Mouse (Mus musculus) forelimb bud, embryonic 11.5 days (tissue): ENCODE measurements at regions not wholly inside any gene's neighbourhood (a gene's known extent, or its start where the extent isn't known, plus 50 kb on each side); places are given as distances from the start of the nearest gene placed in this dataset.

Experiments used
- DNase-seq: peaks from one replicate; pipeline ENCODE4 v3.0.0-alpha.2; 2012; ENCODE audit warnings: low read depth, low spot score

DNA sequence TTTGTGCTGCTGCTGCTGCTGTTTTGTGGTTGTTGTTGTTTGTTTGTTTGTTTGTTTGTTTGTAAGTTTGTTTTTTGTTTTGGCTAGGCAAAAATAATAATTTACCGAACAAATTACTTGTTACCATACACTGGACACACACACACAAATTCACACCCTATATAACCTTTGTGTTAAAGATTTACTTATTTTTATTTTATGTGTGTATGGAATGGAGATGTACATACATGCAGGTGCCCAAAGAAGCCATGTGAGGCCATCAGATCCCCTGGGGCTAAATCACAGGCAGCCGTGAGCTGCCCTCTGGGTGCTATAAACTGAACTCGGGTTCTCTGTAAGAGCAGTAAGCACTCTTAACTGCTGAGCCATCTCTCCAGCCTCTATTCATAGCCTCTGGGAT, 56.0 kb downstream of the Pttg1 start:
- no peak for DNase-seq

DNA sequence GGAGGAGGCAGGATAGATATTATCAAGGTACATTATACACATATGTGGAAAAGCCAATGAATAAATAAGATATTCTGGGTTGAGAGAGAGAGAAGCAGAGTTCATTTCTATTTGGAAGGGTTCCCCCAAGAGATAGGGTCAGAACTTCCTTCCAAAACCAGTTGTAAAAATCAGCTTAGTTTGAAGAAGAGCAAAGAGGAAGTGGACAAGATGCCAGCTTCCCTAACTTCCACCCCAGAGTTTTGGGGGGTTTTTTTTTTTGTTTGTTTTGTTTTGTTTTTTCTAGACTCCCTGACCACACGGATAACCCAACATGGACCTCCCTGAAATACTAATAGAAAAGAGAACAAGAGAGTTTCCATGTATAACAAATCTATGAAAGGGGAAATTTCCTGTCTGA, 57.7 kb downstream of the Pttg1 start:
- DNase-seq, result no peak

DNA sequence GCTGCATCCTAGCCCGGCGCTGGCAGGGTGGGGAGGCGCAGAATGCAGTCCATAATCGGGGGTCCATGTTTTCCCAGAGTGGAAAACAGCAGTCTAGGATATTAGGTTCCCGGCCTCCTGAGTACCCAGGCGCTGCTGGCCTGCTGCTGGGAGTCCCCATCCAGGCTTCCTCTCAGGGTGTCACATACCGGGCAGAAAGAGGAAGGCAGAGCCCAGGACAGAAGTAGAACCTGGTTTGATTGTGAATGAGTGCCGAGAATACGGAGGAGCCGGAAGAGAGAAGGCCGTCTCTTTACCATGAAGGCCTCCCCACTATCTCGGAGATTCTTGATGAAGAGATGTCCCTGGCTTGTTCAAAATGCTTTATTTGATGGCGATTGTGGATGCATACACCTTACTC, 64.2 kb downstream of the Pttg1 start:
- DNase-seq, result no peak

DNA sequence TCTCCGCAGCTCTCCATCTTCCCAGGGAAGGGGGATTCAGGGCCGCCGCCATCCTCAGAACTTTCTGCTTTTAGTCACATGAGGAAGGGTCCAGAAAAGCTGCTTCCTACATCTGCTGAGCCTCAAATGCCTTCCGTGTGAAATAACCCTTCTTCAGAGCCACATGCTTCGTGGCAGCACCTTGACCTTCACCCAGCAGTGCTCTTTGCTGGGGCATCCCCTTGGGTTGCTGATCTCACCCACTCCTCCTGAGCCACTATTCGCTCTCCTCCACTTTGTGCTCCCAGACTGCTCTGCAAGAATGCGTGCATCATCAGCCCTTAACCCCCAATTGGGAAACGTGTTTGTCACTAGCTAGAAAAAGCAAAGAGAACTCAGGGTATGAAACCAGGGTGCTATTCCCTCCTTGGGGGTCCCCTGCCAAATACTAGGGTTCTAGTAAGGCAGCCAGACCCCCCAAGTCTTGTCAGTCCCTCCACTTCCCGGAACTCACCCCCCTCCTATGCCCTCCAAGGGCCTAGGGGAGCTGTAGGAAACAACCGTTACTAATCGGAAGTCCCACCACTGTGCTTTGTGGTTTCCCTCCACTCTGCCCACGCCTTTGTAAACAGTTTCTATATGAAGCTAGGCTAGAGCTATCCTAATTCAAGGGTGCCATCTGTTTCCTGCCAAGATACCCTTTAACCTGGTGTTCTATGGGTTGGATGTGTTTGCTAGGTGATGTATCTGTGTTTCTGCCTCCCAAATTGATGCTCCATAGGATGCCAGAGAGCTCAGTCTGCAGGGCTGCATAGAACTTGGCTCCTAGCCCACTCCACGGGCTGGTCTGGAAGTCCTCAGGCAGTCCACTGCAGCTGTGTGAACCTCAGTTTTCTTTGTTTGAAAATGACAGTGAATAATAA, 67.4 kb downstream of the Pttg1 start:
- DNase-seq, result no peak

DNA sequence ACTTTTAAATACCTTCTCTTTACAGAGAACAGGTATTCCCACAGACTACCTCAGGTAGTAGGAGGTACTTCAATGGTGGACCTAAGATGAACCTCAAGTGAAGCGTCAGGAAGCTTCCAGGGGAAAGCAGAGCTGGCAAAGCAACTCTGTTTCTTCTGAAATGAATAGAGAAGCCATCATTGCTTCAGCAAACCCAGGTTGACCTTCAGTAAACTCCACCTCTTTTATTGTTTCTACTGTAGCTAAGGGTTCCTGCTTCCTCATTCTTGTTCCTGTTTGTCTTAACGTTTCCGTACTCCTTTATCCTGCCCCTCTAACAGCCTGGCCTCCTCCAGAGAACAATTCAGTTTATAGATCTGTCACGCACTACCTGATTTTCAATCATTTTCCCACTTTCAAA, 72.4 kb downstream of the Pttg1 start:
- no peak for DNase-seq

DNA sequence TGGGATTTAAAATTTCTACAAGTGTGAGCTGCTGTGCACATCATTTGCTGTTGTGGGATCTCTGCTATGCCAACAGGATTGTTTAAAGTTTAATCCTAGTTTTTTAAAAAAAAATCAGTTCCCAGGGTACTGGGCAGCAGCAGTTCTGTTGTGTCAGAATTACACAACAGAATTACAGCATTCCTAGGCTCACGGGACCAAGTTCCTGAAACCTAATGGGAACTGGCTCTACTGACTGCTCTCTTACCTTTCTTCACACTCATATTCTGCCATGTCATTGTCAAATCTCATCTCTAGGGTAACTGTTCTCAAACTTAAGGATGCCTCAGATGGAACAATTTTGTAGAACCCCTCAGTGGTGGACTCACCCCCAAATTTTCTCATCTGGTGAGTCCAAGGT, 73.0 kb downstream of the Pttg1 start:
- DNase-seq, result no peak

DNA sequence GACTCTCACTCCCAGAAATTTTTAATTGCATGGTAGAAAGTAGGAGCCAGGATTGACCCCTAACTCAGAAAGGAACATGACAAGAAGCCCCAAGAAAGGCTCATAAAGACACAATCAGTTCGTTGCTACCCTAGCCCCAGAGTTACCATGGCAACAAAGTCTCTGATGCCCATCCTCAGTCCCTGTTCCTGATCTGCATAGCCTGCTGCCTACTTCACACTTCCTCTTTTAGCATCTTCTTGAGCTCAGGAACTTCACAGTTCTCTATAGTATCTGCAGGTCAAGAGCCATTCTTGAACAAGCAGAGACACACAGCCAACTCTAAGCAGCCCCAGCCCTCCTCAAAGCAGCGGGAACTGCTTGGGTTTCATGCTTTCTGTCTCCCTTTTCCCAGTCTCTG, 74.2 kb downstream of the Pttg1 start:
- no peak for DNase-seq

DNA sequence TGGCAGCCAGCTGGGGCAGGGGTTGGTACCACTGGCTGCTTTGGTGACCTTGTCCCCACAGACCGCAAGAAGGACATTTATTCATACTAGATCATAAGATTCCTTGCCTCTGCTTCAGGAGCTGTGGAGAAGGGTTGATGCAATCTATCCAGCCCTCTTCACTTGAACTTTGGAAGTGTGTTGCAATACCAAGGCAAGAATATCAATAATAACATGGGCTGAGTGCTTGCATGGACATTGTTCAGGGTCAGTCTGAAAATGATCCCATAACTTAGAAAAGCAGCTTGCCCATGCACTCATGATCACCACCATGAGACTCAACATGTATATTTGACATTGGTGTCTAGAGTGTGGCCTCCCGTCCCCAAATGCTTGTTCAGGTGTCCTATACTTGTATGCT, 74.7 kb downstream of the Pttg1 start:
- DNase-seq, result no peak

DNA sequence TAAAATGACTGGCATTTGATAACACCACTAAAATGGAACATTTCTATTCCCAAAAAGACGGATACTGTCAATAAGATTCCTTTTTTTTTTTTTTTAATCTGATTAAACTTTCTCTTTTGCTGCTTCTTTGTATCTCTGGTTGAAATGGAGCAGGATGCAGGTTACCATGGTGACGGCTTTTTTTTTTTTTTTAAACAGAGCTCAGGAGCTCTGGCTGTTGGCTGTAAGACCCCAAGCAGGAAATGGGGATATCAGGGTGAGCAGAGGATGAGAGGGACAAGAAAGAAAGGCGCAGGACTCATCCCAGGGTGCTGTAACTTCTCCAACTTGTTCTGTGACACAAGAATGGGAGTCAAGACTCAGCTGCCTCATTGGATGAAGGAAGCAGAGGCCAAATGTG, 75.8 kb downstream of the Pttg1 start:
- no peak for DNase-seq

DNA sequence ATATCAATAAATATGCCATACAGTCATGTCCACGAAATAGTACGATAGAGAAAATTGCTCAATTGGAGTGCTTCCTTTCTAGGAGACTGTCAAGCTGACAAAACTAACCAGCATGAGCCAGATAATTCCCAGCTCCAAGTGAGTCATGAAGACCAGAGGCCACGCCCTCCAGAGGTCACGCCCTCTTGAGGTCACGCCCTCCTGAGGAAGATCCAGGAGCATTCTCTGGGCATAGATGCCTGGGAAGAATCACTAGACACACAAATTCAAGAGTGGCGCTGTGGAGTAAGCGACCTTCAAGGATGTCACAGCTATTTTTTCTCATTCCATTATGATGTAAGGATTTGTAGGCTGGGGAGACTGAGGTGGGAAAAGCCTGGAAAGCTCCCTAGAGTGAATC, 76.5 kb downstream of the Pttg1 start:
- no peak for DNase-seq

DNA sequence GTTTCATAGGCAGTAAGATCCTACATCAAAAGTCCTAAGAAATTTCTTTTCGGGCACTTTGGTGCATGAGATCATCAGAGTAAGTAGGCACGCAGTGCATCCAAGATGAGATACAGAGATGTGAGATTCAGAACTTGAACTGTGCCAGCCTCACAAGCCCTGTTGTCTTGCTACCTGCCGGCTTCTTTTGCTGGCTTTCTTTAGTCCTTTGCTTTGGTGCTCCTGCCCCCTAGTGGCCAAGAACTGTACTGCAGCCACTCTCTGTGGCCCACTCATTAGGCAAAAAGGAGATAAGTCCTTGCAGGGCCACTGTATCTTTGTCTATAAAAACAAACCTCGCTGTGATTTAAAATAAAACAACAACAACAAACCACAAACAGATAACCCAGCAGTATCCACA, 77.5 kb downstream of the Pttg1 start:
- peak; percentile 63 for DNase-seq

DNA sequence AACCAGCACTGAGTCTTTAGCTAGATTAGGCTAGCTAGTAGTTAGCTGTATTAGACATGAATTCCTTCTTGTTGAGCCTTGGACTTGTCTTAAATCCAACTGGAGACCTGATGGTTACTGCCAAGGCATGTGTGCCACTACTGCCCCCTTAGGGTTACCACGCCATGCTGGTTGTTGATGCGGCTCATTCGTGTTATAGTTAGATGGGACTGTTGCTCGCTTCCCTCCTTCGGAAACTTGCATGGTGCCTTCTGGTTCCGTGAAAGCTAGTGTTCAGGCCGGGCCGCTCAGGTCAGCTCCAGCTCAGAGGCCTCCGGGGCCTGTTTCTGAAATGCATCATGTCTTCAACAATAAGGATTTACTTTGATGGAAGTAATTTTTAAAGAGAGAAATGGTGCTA, 79.6 kb downstream of the Pttg1 start:
- DNase-seq, result no peak

DNA sequence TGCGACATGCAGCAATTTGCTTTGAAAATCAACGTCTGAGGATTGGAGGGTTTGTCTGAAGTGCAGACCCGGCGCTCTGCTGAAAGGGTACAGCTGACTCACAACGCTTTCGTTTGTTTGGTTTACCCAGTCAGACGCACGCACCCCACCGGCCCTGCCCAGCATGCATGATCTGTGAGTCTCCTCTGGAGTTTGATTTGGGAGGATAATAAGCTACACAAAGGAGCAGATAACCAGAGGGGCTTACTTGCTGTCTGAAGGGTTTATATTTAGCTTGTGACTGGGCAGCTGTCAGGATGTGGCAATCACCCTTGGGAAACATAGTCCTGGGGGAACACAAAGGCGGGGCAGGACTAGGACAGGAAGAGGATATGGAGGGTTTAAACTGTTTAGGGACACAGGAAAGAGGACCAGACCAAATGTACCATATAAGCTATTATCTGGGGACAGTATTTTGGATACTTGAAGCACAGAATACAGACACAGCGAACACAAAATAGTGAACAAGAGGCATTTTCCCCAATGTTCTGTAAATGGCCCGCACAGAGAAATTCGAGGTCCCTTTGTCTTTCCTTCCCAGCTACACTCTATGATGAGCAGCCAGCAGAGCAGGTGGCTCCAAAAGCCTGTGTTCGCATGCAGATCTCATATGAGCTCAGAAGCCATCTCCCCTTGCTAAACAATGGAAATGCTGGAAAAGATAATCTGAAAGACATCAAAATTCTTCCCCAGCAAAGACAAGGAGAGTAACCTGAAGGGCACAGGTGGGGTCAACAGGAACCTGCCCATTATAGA, 81.1 kb downstream of the Pttg1 start:
- DNase-seq, result no peak

DNA sequence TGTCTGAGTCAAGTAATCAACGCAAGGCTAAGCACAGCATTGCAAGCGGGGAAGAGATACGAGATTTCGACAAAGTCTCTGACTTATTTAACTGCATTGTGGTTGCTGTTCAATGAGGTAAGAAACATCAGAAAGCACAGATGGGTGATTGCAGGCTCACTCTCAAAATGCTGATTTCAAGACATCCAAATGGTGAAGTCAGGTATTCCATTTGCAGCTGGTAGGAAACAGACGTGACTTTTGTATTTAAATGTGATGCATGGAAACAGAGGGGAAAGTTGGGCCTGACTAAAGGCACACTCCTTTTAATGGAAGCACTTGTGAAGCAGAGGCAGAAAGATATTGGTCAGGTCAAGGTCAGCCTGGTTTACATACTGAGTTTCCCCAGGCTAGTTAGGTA, 82.5 kb downstream of the Pttg1 start:
- no peak for DNase-seq

DNA sequence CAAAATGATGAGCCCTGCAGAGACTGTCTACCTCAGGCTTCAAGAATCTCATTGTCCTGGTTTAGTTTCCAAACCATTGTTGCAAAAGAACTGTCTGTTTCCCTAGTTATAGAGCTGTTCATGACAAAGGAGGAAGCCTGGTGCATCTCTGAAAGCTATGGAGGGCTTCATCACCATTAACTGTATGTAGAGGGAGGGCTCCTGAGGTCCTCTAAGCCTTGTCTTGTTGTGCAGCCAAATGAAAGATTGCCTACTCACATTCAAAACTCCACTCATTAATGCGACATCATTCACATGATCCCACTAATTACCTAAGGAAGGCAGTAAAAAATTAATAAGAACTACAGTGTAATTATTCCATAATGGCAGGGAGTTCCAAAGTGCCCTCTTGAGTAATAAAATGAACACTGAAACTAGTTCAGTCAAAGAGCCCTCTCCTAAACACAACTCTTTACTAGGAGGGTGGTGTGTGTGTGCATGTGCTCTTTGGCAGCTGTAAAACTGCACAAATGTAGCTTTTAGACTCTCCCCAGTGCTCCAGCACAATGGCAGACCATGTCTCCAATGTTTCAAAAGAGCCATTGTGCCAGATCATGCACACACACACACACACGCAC, 87.6 kb downstream of the Pttg1 start:
- DNase-seq, result no peak

DNA sequence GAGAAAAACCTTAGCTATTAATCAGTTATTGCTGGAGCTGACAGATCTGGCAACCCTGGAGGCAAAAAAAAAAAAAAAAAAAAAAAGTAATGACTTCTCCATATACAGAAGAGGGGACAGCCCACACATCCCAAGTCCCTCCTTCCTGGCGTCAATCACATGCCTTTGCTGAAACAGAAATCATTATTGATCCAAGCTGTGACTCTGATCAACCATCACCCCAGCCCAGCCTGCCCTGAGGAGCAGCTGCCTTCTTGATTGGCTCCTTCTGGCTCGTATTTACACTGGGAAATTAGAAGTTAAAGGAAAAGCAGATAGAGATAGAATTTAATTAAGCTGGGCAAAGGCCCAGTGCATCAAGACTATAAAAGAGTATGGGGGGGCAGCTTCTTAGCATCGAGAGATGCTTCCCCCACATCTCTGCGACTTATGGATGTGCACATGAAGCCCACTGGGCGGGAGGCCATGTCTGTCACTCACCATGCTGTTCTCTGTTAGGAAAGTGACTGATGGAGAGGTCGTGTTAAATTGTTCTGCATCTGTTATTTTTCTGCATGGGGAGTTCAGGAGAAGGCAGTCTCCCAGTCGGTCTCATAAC, 90.3 kb downstream of the Pttg1 start:
- no peak for DNase-seq

DNA sequence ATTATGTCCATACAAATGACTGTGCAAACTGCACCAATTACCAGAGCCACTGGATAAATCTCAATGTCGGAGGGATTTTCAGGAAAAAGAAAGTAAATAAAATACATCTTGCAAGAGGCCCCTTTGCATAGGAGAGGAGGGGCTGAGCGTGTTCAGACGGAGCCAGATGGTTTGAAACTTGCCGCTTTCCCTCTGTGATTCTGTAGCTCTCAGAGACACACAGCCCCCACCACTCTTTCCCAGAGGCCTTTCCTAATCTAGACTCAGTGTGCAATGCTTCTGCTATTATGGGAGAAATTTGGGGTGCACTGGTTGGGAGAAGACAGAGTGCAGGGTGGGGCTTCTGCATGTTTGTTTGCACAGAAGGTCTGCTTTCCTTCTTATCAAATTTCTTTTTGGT, 92.5 kb downstream of the Pttg1 start:
- no peak for DNase-seq

DNA sequence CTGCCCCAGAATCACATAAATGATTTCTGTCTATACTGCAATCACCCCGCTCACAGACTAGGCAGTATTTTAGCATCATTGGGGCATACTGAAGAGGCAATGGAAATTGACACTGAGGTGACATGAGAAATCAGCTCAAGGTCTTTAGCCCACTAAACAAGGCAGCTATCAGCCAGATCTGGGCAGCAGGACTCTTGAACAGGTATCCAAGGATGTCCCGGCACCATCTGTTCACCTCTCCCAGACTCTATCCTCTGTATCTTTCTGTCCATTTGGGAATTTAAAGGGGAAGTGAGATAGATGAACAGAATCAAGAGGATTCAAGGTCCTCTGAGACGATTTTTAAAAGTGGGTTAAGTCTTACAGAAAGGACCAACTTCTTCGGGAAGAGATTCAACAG, 112.1 kb downstream of the Pttg1 start:
- DNase-seq, result no peak
